Mouse (Mus musculus) midbrain, postnatal 0 days (tissue): ENCODE data around the gene Sdk1. TPM values are rescaled to one million over a fixed set of nuclear protein-coding genes. Genes with fewer than 3 reads are reported as not detected.

ENCODE experiments used
- ATAC-seq: fragments of 200-750 bp; cut with Nextera tagmentation; 2 replicates; pipeline ENCODE4 v1.8.0; 2017; ENCODE audit warnings: moderate number of reproducible peaks, mild to moderate bottlenecking, moderate TSS enrichment, moderate library complexity; ENCODE audit not compliant: low FRiP score
- DNase-seq: peaks from one replicate; pipeline ENCODE4 v3.0.0-alpha.2; 2015; ENCODE audit warnings: low spot score
- H3K27ac ChIP-seq: fragments of 300-500 bp; sonication (generic); 2 replicates; pipeline ENCODE4 v1.5.1; 2014; ENCODE audit warnings: low read depth, mild to moderate bottlenecking, low read length, mixed read lengths
- H3K27me3 ChIP-seq: fragments of 300-500 bp; sonication (generic); 2 replicates; pipeline ENCODE4 v1.6.1; 2014; ENCODE audit warnings: low read length, control low read depth, mixed read lengths; ENCODE audit not compliant: insufficient read depth
- H3K36me3 ChIP-seq: fragments of 300-500 bp; sonication (generic); 2 replicates; pipeline ENCODE4 v1.6.1; 2014; ENCODE audit warnings: low read length, control low read depth, mixed read lengths; ENCODE audit not compliant: insufficient read depth
- H3K4me1 ChIP-seq: fragments of 300-500 bp; sonication (generic); 2 replicates; pipeline ENCODE4 v1.6.1; 2014; ENCODE audit warnings: mild to moderate bottlenecking, control low read depth, antibody characterized with exemption, low read length, mixed read lengths; ENCODE audit not compliant: insufficient read depth
- H3K4me2 ChIP-seq: fragments of 300-500 bp; sonication (generic); 2 replicates; pipeline ENCODE4 v1.6.1; 2014; ENCODE audit warnings: low read depth, mild to moderate bottlenecking, low read length, mixed read lengths; ENCODE audit not compliant: poor library complexity, severe bottlenecking
- H3K4me3 ChIP-seq: fragments of 300-500 bp; sonication (generic); 2 replicates; pipeline ENCODE4 v1.5.1; 2014; ENCODE audit warnings: low read depth, mild to moderate bottlenecking, low read length, moderate library complexity
- H3K9ac ChIP-seq: fragments of 300-500 bp; sonication (generic); replicated peaks from 2 replicates; pipeline ENCODE4 v1.6.1; 2014; ENCODE audit warnings: mild to moderate bottlenecking, low read length, moderate library complexity, mixed read lengths; ENCODE audit not compliant: poor library complexity, severe bottlenecking
- H3K9me3 ChIP-seq: fragments of 300-500 bp; sonication (generic); 2 replicates; pipeline ENCODE4 v1.6.1; 2016; ENCODE audit warnings: low read length, control low read depth
- CTCF ChIP-seq: IDR thresholded peaks from 2 replicates; pipeline ENCODE4 v1.5.1; 2016; ENCODE audit warnings: antibody characterized with exemption, mild to moderate bottlenecking
- WGBS: fragments of 180-500 bp; shearing (Covaris S2); extraction: QIAGEN DNeasy Blood & Tissue Kit; methylation state at CpG from one replicate; pipeline ENCODE4 v1.1.7; 2014; 5-methylcytosine and 5-hydroxymethylcytosine counted together
- polyA plus RNA-seq: library from polyadenylated mRNA; unstranded; fragments of >200 nt; fragmentation: Nextera tagmentation; extraction: Ambion mirVana; gene quantifications from 2 replicates; pipeline ENCODE4 v1.2.1, GENCODE M21; 2015
- total RNA-seq: library from RNA; depleted of rRNA; stranded (reverse); fragments of >200 nt; gene quantifications from 2 replicates; pipeline ENCODE4 v1.2.3, GENCODE M21; 2014

Gene Sdk1
- total and polyA plus RNA-seq, 2 experiments from 2014 or later: 2.6 to 26.7 TPM

GRCm38 (mm10) chr5:141362676-141363075 lies 121.4 kb downstream of the Sdk1 start:
- H3K27ac ChIP-seq: no peak overlapping the region
- WGBS: 24% methylated on average over 2 of the region's 2 CpGs
- no peak for ATAC-seq
- DNase-seq: no peak
- H3K4me2 ChIP-seq: no peak overlapping the region
- no peaks in the 10 kb centered on the region for H3K36me3 ChIP-seq
- H3K27me3 ChIP-seq: no peaks in the 10 kb centered on the region
- no peak overlapping the region for H3K4me3 ChIP-seq
- no peak for TF ChIP-seq CTCF
- no peak overlapping the region for H3K9ac ChIP-seq
- H3K9me3 ChIP-seq: no peaks in the 10 kb centered on the region
- no peaks in the 10 kb centered on the region for H3K4me1 ChIP-seq

- no peaks in the 10 kb centered on the region for H3K9me3 ChIP-seq
- no peaks in the 10 kb centered on the region for H3K4me1 ChIP-seq
- no peak overlapping the region for H3K9ac ChIP-seq
- no peak overlapping the region for H3K4me2 ChIP-seq
- WGBS: 94% methylated on average over 3 of the region's 3 CpGs
- no peak overlapping the region for H3K27ac ChIP-seq
- DNase-seq (no peak), ATAC-seq (no peak)
- no peak for TF ChIP-seq CTCF
- H3K27me3 ChIP-seq: no peaks in the 10 kb centered on the region
- H3K4me3 ChIP-seq: no peak overlapping the region
- no peaks in the 10 kb centered on the region for H3K36me3 ChIP-seq
Observed at GRCm38 (mm10) chr5:141363956-141364355, 122.7 kb downstream of the Sdk1 start.

GRCm38 (mm10) chr5:141368567-141368966 lies 127.3 kb downstream of the Sdk1 start:
- no peaks in the 10 kb centered on the region for H3K4me1 ChIP-seq
- ATAC-seq: no peak
- 54% methylated on average over 4 of the region's 4 CpGs for WGBS
- H3K4me3 ChIP-seq: no peak overlapping the region
- no peaks in the 10 kb centered on the region for H3K36me3 ChIP-seq
- DNase-seq: no peak
- no peaks in the 10 kb centered on the region for H3K27me3 ChIP-seq
- no peaks in the 10 kb centered on the region for H3K9me3 ChIP-seq
- H3K4me2 ChIP-seq: no peak overlapping the region
- no peak overlapping the region for H3K27ac ChIP-seq
- TF ChIP-seq CTCF: no peak
- H3K9ac ChIP-seq: no peak overlapping the region

- no peaks in the 10 kb centered on the region for H3K9me3 ChIP-seq
- no peak overlapping the region for H3K4me2 ChIP-seq
- H3K27ac ChIP-seq: no peak overlapping the region
- no peaks in the 10 kb centered on the region for H3K4me1 ChIP-seq
- 66% methylated on average over 2 of the region's 2 CpGs for WGBS
- H3K4me3 ChIP-seq: no peak overlapping the region
- H3K9ac ChIP-seq: no peak overlapping the region
- ATAC-seq: no peak
- TF ChIP-seq CTCF: no peak
- no peaks in the 10 kb centered on the region for H3K36me3 ChIP-seq
- DNase-seq: no peak
- no peaks in the 10 kb centered on the region for H3K27me3 ChIP-seq
Observed at GRCm38 (mm10) chr5:141374797-141375196, 133.5 kb downstream of the Sdk1 start.

- 51% methylated on average over 9 of the region's 9 CpGs for WGBS
- no peak for TF ChIP-seq CTCF
- H3K9me3 ChIP-seq: no peaks in the 10 kb centered on the region
- no peak overlapping the region for H3K4me3 ChIP-seq
- DNase-seq (no peak), ATAC-seq (no peak)
- no peak overlapping the region for H3K4me2 ChIP-seq
- no peak overlapping the region for H3K27ac ChIP-seq
- no peaks in the 10 kb centered on the region; the same call in 1 of the 2 replicates for H3K4me1 ChIP-seq
- H3K36me3 ChIP-seq: no peaks in the 10 kb centered on the region
- H3K27me3 ChIP-seq: no peaks in the 10 kb centered on the region
- H3K9ac ChIP-seq: no peak overlapping the region
Observed at GRCm38 (mm10) chr5:141379836-141380773, 138.8 kb downstream of the Sdk1 start.

- no peak overlapping the region for H3K4me3 ChIP-seq
- H3K4me1 ChIP-seq: no peaks in the 10 kb centered on the region; the same call in 1 of the 2 replicates
- H3K9me3 ChIP-seq: no peaks in the 10 kb centered on the region
- ATAC-seq: no peak
- H3K36me3 ChIP-seq: no peaks in the 10 kb centered on the region
- 81% methylated on average over 3 of the region's 3 CpGs for WGBS
- no peak overlapping the region for H3K27ac ChIP-seq
- TF ChIP-seq CTCF: no peak
- H3K9ac ChIP-seq: no peak overlapping the region
- no peak overlapping the region for H3K4me2 ChIP-seq
- H3K27me3 ChIP-seq: no peaks in the 10 kb centered on the region
- no peak for DNase-seq
Observed at GRCm38 (mm10) chr5:141380774-141381156, 139.5 kb downstream of the Sdk1 start.
